Mouse (Mus musculus): ENCODE results near the gene Utp20.
A peak's percentile ranks its signal among the peaks of the same experiment; 100 is the strongest.

Utp20 gene

DNA sequence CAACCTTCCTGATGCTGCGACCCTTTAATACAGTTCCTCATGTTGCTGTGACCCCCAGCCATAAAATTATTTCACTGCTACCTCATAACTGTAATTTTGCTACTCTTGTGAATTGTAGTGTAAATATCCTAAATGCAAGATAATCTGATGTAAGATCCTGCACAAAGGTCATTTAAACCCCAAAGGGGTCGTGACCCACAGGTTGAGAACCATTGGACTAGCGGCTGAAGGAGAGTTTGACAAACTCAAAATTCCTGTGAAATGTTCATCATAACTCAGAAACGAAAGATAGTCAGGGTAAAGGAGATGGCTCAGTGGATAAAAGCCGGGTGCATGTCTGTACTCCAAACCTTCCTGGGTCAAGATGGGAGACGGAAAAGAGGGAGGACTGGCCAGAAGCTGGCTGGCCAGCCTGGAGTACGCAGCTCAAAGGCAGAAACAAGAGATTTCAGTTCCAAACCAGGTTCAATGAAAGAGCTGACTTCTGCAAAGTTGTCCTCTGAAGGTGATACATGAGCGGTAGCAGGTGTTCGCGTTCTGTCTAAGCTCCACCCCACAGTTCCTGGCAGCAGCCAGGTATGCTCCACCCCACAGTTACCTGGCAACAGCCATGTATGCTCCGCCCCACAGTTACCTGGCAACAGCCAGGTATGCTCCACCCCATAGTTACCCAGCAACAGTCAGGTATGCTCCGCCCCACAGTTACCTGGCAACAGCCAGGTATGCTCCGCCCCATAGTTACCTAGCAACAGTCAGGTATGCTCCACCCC, 109.4 kb downstream of the Utp20 start:
- no peak for DNase-seq (ENCODE audit: low read depth, low spot score)

GRCm38 (mm10) chr10:88715621-88716020, 111.0 kb downstream of the Utp20 start:
- no peak for DNase-seq (ENCODE audit: low read depth, low spot score)

- no peak for DNase-seq (ENCODE audit: low read depth, low spot score)
Observed at GRCm38 (mm10) chr10:88714744-88715143, 111.9 kb downstream of the Utp20 start.

DNA sequence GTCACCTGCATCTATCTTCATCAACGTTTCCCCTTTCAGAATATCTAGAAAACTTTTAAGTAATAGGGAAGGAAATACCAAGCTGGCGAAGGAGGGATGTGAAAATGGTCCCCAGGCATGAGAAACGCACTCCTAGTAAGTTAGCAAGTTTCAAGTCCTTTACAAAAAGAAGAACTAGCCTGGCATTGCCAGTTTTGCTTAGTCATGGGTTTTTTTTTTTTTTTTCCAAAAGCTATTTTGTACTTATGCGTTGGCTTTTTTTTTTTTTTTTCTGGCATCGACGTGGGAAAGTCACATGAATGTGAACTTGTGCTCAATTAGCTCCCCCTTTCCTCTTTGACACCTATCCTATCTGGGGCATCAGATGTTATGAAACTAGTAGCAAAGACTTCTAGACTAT, 114.2 kb downstream of the Utp20 start:
- DNase-seq (ENCODE audit: low read depth, low spot score): no peak

DNA sequence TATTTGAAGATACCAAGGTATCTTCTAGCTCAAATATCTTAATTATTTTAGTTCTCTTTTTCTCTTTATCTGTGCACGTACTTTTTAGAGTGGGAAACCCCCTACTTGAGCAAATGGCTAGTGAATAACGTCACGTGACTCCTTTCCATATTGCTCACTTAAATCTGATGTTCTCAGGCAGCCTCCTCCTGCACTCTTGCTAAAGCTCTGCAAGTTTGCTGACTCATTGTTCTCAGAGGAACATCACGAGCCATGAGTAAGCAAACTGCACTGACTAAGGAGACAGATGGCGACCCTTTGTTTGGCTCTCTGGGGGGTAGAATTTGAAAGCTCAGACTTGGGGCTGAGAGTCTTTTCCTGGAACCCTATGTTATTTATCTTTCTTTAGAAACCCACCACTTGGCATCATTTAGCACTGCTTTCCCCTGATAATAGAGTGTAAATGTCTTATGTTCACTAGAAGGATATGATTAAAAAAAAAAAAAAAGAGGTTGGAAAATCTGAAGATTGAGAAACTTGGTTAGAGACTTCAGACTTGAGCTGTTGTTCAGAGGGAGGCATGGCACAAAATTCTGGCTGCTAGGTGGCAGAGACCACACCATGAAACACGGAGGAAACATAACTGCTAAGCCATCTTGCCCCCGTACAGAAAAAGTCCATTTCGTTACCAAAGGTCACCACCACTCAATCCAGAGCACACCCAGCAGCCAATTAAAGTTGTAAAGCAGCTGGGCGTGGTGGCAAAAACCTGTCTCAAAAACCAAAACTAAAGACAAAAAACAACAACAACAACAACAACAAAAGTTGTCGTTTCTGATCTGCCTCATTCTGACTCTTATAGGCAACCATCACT, 117.7 kb downstream of the Utp20 start:
- DNase-seq (ENCODE audit: low read depth, low spot score): peak; percentile 87

DNA sequence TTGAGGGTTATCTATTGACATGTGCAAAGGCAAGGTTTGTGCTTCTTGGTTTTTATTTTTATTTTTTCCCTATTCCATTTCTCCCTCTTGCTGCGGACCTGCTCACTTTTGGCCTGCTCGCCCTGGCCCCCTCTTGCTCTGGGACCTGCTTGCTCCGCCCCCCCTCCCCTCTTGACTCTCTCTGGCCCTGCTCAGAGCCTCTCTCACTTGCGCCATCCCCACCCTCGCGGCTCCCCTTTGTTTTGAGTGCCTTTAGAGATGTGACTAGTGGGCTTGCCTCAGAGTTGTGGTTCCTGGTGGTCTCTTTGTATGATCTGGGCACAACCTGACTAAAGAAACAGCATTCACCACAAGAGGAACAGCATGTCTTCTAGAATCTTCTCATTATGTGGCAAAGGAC, 125.7 kb downstream of the Utp20 start:
- DNase-seq (ENCODE audit: low read depth, low spot score): no peak

Data from telencephalon, adult 2 months (tissue).